Mouse (Mus musculus) mouse embryonic stem cell (cell line): Measurements from ENCODE around the gene Abcc4.
"Not testable (repeated sequence)": the region's sequence is repeated elsewhere in the genome, so short reads cannot be mapped to it uniquely, and the experiment has no call there.

Experiments
- in situ Hi-C, 2 experiments: fragments of 300-500 bp; cut with MboI; formaldehyde crosslinking; loops; 1 replicate in 1 of 2; 3 replicates in 1 of 2; pipeline ENCODE4 v1.14.3; 2019 to 2020; ENCODE audit warnings: low sequenced_read_pairs in 2 of 2, low pct_unique_long_range_greater_than_20kb in 1 of 2, mixed read lengths in 1 of 2; ENCODE audit not compliant: unreplicated experiment in 1 of 2

Abcc4 gene

DNA sequence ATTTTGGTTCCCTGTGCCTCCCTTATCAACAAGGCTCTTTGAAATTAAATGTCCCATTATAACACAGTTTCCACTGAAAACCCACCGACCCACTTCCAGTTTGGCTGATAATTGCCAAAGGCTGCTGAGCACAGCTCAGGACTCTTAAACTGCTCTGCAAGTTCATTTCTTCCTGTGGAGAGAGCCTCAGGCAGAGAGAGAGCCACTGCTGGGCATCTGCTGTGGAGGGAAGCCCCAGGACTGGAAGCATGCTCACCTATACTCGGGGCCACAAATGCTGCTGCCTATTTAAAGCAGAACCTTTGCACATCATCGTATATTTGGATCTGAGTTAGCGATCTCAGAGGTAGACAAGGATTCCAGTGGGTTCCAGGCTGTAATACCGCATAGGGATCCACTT, 139.2 kb downstream of the Abcc4 start:
- in situ Hi-C loops, result no loop called here

DNA sequence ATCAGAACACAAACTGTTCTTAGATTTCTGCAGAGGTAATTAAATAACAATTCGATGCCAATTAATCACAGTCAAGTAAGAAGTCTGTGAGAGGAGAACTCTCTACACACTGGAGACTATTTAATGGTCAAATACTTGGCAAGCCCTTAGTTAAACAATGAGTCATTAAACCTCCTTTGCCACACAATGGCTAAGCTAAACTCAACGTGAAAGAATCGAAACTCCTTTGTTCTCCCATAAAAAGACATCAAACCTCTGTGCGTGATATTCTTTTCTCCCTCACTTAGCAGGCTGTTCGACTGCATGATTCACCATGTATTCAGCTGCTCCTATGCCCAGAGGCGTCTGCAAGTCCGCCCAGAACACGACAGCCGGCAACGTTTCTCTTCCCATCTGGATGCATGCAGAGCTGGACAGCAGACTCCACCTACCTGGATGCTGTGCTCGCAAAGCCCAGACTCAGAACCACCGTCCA, 139.8 kb downstream of the Abcc4 start:
- in situ Hi-C loops, result no loop called here

DNA sequence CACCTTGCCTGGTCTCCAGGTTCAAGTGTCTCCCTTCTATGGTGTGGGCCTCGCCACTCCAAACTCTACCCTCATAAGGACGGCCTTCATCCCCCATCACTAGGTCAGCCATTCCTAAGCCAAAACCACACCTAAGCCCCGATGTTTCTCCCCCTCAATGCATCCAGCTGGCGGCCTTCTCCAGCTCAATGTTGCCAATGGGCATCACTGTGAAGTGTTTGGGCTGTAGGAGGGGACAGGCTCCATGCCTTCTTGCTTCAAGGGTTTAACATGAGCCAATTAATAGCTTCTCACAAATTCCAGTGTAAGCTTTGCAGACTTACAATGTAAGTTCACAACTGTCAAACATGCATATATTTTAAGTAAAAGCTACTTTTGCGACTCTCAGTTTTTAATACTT, 140.3 kb downstream of the Abcc4 start:
- in situ Hi-C loops, result no loop called here

DNA sequence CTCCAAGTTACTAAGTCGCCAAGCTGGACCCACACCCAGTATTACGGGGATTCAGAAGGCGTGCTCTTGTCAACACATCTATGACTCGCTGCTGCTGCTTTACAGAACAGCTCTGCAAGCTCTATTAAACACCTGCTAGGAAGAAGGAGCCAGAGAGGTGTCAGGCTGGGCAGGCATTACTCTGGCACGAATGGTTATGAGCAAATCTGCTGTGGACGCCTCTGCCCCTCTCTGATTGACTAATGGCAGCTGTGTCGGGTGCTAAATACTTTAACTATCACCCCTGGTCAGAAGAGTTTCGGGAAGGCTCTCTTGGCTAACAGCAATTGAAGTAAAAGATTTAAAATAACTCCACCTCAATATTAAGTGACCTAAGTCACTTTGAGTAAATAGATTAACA, 142.4 kb downstream of the Abcc4 start:
- in situ Hi-C loops, result no loop called here

DNA sequence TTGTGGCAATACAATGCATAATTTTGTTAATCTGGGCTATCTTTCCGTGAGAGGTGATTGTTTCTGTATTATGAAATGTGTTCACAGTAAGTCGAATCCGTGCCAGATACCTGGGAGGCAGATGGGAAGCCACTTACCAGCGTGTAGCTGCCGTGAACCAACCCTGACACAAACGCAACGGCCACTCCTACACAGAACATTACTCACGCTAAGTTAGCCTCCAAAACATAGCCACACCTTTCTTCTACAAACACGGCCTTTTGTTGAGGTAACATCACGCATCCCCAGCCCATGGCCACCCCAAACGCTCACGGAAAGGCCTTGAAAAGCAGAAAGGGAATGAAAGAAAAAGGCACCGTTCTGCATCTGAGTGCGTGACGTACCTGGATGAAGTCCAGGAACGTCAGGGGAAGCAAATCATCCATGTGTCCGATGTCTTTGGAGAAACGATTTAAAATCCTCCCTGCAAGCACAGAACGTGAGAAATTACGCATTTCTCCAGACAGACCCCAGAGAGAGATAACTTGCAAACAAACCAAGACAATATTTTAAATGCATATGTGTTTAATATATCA, 153.0 kb downstream of the Abcc4 start:
- in situ Hi-C loops, result no loop called here

DNA sequence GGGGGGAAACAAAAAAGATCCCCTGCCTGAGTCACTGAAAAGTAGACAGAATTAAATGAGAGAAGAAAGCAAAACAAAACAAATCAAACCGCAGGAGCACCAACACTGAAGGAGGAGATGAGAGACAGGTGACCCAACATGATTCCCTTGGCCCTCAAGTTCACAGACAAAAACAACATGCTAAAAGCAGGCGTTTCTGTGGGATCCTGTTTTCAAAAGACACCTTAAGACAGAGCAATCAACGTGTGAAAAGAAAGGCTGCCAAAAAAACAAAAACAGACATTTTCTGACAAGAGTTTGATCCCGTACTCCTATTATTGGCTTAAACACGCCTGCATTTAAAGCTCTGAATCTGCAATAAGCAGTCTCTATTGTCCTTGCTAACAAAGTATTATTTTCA, 153.6 kb downstream of the Abcc4 start:
- in situ Hi-C loops, result no loop called here

DNA sequence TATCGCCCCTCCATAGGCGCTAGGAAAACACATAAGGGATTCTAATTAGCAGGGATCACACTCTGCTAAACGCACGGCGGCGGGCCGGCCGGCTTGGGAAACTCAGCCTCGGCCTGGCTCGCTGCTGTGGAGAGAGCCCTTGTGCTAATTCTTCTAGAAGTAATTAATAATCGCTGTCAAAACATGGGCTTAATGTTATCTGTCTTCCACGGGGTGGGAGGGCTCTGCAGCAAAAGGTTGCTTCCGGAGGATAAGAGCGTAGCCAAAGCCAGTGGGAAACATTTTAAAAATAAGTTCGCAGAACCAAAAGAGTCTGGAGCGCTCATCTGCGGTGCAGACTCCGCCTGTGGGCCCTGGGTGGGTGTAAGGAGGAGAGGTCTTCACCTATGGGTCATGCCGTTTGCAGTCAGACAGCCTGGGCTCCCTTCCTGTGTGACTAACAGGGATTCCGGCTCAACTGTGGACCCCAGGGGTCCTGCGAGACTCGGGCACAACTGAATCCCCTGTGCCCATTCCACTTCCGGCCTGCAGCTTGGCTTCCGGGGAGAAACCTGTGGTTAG, 154.2 kb downstream of the Abcc4 start:
- in situ Hi-C loops, result no loop called here

DNA sequence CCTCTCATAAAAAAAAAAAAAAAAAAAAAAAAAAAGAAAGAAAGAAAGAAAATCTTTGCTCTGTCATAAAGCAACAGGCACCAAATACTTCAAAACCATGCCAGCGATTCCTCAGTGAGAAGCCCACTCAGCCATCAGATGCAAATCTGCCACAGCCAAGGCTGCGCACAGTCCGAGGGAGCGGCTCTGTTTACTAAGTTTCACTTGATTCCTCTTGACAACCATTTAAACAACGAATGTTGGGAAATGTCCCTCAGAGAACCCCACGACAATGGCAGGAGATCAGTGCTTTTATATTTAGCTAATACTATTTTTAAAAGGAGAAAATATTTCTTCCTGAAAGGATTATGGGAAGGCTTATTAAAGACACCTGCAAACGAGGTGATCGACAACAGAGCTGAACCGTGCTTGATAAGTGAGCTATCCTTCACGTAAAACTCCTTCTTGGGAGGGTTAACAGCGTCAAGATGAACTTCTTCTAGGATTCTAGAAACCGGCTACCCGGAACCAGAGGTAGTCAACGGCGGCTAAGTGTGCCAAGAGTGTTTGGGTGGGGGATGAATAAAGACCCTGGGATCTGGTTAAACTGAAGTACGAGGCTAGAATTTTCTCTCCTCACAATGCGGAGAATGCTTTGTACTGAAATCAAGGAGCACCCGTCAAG, 154.8 kb downstream of the Abcc4 start:
- in situ Hi-C loops, result no loop called here

DNA sequence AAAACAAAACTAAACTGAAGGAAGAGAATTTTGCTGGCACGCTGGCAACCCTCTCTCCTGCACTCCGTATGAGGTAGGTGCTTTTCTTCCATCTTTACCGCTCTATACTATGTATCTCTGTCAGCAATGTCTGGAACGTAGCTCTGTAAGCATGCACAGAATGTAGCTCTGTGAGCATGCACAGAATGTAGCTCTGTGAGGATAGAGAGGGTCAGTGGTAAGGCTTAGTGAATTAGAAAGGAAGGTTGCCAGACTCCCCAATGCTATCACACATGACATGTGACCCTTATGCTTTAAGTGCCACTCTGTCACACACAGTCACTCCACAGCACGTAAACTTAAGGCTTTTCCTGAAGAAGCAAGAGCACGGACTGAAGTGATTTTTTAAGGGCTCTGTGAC, 161.5 kb downstream of the Abcc4 start:
- in situ Hi-C loops, result no loop called here

DNA sequence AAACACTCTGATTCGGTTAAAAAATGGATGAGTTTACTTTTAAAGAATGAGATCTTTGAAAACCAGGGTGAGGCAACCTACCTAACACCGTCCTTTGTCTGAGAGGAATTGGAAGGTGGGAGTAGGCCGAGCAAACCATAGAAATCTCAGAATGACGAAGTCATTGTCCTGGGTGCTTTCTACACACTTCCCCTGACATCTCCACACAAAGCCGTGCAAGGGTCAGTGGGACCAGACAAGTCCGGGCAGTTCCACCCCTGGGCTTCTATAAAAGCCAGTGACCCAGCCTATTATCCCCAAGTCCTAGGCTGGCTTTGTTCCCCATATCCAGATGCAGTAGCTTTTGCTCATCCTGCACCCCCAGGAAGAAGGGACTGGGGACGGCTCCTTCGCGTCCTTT, 163.1 kb downstream of the Abcc4 start:
- in situ Hi-C loops, result no loop called here

DNA sequence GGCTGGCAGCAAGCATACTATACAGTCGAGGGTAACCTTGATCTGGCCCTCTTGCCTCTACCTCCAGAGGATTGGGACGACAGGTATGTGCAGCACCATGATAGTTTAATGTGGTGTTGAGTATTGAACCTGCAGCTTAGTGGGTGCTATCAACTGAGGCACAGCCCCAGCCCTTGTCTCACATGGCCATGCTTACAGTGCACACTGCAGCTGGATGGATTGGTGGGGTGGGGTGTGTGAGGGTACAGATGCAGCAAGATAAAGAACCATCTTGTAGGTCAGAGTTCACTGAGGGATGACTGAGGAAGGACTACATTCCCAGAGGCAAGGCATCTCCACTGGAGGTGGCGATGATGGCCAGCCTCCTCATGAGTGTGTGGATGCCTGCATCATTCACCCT, 174.5 kb downstream of the Abcc4 start:
- in situ Hi-C loops, result no loop called here

DNA sequence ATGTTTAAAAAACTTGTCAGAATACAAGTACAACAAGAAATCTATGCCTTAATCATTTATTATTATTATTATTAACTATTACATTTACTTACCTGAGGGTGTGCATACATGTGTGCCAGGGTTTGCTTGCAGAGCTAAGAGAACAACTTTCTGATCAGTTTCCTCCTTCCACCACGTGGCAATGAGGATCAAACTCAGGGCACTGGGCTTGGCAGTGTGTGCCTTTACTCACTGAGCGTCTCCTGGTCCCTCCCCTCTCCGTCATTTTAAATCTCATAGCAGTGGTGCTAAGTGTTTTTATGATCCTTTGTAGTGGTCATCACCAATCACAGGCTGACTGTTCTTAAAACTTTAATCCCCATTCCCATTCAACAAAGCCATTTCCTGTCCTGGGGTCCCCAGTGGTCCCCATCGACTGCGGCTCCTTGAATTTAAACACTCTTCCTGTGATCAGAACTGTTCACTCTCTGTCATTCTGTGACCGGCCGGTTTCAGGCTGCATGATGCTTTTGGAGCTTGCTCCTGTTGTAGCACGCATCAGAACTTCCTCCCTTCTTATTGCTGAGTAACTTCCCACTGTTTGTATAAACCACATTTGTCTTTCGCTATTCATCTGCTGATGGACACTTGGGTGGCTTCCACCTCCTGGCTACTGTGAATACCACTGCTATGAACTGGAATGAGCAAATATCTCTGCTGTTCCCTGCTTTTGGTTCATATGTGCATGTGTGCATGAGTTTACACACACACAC, 191.6 kb downstream of the Abcc4 start:
- in situ Hi-C loops, result no loop called here

DNA sequence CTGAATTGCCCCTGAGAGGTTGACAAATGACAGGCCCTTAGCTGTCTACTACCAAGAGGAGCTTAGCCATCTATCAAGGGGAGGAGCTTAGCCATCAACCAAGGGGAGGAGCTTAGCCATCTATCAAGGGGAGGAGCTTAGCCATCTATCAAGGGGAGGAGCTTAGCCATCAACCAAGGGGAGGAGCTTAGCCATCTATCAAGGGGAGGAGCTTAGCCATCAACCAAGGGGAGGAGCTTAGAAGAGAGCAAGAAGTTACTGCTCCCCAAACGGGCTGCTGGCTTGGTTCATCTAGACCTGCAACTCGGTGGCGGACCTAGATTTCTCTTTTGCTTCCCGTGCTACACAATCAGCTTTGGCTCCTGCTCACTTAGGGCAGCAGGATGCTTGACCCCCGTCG, 194.3 kb downstream of the Abcc4 start:
- in situ Hi-C loops, result not testable (repeated sequence)

DNA sequence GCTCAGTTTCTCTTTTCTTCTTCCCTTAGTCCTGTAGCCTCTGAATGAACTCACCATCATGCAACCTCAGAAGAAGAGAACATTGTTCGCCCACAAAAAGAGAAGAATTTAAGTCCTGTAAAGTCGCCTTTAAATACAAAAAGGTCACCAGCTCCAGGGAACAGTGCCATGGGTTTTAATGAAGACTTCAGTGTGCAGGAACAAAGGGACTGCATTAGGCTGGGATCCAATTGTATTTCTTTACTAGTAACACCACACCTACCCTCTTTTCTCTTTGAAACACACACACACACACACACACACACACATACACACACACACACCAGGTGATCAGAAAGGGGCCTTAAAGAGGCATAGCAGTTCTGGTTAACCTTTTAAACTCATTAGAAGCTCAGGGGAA, 195.2 kb downstream of the Abcc4 start:
- in situ Hi-C loops, result no loop called here

DNA sequence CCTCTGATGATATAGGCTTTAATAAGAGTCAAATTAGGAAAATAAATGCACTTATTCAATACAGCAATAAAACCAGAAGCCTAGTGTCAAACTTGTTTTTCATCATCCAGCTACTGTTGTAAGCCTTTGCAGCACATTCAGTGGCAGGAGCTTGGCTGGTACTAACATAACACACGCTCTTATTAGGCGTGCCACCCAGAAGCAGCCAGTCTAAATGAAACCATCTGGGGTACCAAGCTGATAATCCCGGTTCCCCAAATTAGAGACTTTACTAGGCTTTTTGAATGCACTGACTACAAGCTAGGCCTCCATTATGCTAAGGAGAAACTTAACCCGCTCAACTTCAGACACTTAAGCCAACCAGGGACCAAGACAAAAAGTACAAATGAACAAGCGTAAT, 195.8 kb downstream of the Abcc4 start:
- in situ Hi-C loops, result no loop called here

DNA sequence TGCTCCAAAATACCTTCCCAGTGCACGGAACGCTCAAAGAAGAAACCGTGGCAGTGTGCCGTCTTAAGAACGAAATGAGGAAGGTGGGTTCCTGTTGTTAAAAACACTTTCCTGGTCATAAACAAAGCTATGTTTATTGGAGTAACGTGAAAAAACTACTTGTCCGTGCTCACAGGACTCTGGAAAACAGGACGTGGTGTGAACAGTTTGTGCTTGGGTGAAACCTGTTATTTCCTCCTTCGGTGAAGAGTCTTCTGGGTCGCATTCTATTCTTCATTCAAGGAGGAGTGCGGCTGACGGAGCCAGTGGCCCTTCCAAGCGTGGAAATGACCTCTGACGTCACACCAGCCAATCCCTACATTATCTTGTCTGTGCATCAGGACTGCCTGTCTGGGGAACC, 198.2 kb downstream of the Abcc4 start:
- in situ Hi-C loops, result no loop called here

DNA sequence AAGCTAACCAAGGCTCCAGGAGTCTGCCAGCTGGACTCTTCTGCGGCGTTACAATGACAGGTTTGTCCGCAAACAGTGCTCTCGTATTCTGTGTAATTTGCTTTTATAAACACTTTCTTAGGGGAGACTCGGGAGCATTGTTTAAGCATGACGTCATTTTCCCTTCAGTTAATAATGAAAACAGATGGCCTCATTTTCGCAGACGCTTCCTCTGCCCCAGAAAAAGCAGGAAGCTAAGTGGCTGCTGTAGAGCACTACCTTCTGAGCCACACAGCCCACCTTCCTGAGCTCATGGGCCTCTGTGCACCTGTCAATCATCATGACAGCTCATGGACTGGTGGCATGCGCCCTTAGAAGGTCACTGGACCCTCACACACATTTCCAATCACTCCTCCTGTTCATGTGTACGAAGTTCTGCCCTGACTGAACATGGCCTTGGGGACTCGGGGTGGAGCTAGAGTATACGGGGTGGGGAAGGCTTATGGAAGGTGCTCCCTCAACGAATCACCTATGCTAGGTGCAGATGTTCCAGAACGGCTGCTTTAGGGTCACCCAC, 199.3 kb downstream of the Abcc4 start:
- in situ Hi-C loops, result no loop called here

DNA sequence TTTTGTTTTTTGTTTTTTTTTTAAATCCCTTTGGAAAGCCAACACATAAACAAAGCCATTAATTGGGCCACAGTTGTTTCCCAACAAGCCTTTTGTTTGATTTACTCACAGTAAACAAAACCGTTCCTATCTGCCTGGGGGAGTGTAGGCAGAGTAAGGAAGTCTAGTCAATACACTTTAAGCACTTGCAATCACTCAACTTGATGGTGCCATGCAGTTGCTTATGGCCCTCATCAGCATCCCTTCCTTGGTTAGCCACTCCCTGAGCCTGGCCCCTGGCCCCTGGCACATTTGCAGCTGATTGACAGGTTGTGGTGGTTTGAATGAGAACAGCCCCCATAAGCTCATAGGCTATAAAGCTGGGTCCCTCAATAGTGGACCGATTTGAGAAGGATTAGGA, 209.3 kb downstream of the Abcc4 start:
- in situ Hi-C loops, result no loop called here

DNA sequence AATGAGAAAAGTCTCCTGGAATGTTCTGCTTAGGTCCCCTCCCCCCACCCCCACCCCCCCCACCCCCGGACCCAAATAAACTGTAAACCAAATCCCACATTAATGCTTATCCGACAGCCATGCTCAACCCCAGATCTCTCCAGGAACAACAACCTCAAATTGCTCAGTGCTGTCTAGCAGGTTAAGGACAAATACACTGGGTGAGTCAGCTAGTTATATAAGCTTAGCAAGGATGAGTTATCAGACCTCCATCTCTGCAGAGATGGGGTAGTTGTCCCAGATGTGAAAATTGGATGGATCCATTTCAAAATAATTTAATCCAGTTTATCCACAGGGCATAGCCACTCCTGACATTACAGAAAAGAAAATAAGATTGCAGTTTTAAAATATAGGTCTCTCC, 210.6 kb downstream of the Abcc4 start:
- in situ Hi-C loops, result no loop called here
